Mouse (Mus musculus) erythroblast, embryonic 14.5 days (primary cell): ENCODE data around the gene Lman1l.

Source experiments
- GATA1 ChIP-seq: IDR thresholded peaks from 2 replicates; pipeline ENCODE4 v1.6.1; 2012; ENCODE audit warnings: low read length, inconsistent platforms, mixed read lengths
- TAL1 ChIP-seq: IDR thresholded peaks from 3 replicates; pipeline ENCODE4 v1.6.1; 2012; ENCODE audit warnings: low read length, inconsistent platforms, mixed read lengths

- no peak for TF ChIP-seq GATA1
- TF ChIP-seq TAL1: no peak
These were observed 57.6 kb downstream of the Lman1l start for GRCm38 (mm10) chr9:57562896-57563372.
